Mouse (Mus musculus): ENCODE data around the gene R3hdml. TPM values are rescaled to one million over a fixed set of nuclear protein-coding genes. Genes with fewer than 3 reads are reported as not detected.
A peak's percentile ranks its signal among the peaks of the same experiment; 100 is the strongest.

R3hdml gene
- polyA plus RNA-seq, 2 experiments: not detected

- no peak for TF ChIP-seq CTCF (IDR thresholded peaks at IDR 0.05; ENCODE audit: low read depth)
- TF ChIP-seq EP300 (IDR thresholded peaks at IDR 0.05; ENCODE audit: low read depth): no peak
- Histone ChIP-seq H3K27ac (peak overlapping the region; percentile 1; the same call in 1 of the 2 replicates), H3K36me3 (replicated peaks; ENCODE audit: control insufficient read depth, insufficient read depth, low read depth) (no peaks in the 10 kb centered on the region), H3K4me1 (replicated peaks; ENCODE audit: control insufficient read depth in 2 of 2, insufficient read depth in 2 of 2, low read length in 1 of 2) (peaks cover 0 to 19% of the 10 kb centered on the region in 2 experiments; a peak in 3 of 4 replicates), H3K9ac (replicated peaks) (no peak overlapping the region), H3K9me3 (ENCODE audit: control insufficient read depth, low read length) (no peaks in the 10 kb centered on the region), H3K4me3 (ENCODE audit: insufficient read depth in 1 of 2, low read depth in 2 of 2, low read length in 2 of 2) (no peak overlapping the region), H3K4me2 (ENCODE audit: low read depth) (peak overlapping the region; percentile 36), H3K27me3 (ENCODE audit: control insufficient read depth, insufficient read depth, low read length) (no peaks in the 10 kb centered on the region)
- peak in 1 of 3 experiments; percentile 41 for DNase-seq (ENCODE audit: low read depth in 3 of 3, low spot score in 3 of 3)
- ATAC-seq (ENCODE audit: insufficient read depth): peak; percentile 79
- WGBS (ENCODE audit: insufficient replicate concordance): 32% methylated on average over 9 of the region's 9 CpGs
These were observed 48.4 kb downstream of the R3hdml start for GRCm38 (mm10) chr2:163540231-163541117.

GRCm38 (mm10) chr2:163541568-163542182, 49.6 kb downstream of the R3hdml start:
- TF ChIP-seq EP300 (IDR thresholded peaks at IDR 0.05; ENCODE audit: low read depth) (no peak), CTCF (IDR thresholded peaks at IDR 0.05; ENCODE audit: low read depth) (no peak)
- H3K4me3 ChIP-seq (ENCODE audit: insufficient read depth in 1 of 2, low read depth in 2 of 2, low read length in 2 of 2): no peak overlapping the region
- H3K4me2 ChIP-seq (ENCODE audit: low read depth): peak overlapping the region; percentile 36; the same call in 1 of the 2 replicates
- H3K4me1 ChIP-seq (replicated peaks; ENCODE audit: control insufficient read depth in 2 of 2, insufficient read depth in 2 of 2, low read length in 1 of 2): peaks cover 0 to 19% of the 10 kb centered on the region in 2 experiments; a peak in 3 of 4 replicates
- no peak overlapping the region for H3K9ac ChIP-seq (replicated peaks)
- no peaks in the 10 kb centered on the region for H3K36me3 ChIP-seq (replicated peaks; ENCODE audit: control insufficient read depth, insufficient read depth, low read depth)
- no peak overlapping the region for H3K27ac ChIP-seq
- DNase-seq (ENCODE audit: low read depth in 3 of 3, low spot score in 3 of 3) (no peak), ATAC-seq (ENCODE audit: insufficient read depth) (no peak)
- H3K9me3 ChIP-seq (ENCODE audit: control insufficient read depth, low read length): no peaks in the 10 kb centered on the region
- H3K27me3 ChIP-seq (ENCODE audit: control insufficient read depth, insufficient read depth, low read length): no peaks in the 10 kb centered on the region
- 42% methylated on average over 10 of the region's 10 CpGs for WGBS (ENCODE audit: insufficient replicate concordance)

GRCm38 (mm10) chr2:163542674-163543073, 50.6 kb downstream of the R3hdml start:
- Histone ChIP-seq H3K9ac (replicated peaks) (no peak overlapping the region), H3K4me1 (replicated peaks; ENCODE audit: control insufficient read depth in 2 of 2, insufficient read depth in 2 of 2, low read length in 1 of 2) (peaks cover 0 to 19% of the 10 kb centered on the region in 2 experiments; a peak in 3 of 4 replicates), H3K27ac (no peak overlapping the region), H3K36me3 (replicated peaks; ENCODE audit: control insufficient read depth, insufficient read depth, low read depth) (no peaks in the 10 kb centered on the region), H3K4me2 (ENCODE audit: low read depth) (no peak overlapping the region), H3K4me3 (ENCODE audit: insufficient read depth in 1 of 2, low read depth in 2 of 2, low read length in 2 of 2) (no peak overlapping the region), H3K9me3 (ENCODE audit: control insufficient read depth, low read length) (no peaks in the 10 kb centered on the region), H3K27me3 (ENCODE audit: control insufficient read depth, insufficient read depth, low read length) (no peaks in the 10 kb centered on the region)
- TF ChIP-seq CTCF (IDR thresholded peaks at IDR 0.05; ENCODE audit: low read depth) (no peak), EP300 (IDR thresholded peaks at IDR 0.05; ENCODE audit: low read depth) (no peak)
- ATAC-seq (ENCODE audit: insufficient read depth) (no peak), DNase-seq (ENCODE audit: low read depth in 3 of 3, low spot score in 3 of 3) (no peak)
- WGBS (ENCODE audit: insufficient replicate concordance): 75% methylated on average over 10 of the region's 10 CpGs

GRCm38 (mm10) chr2:163546623-163547318, 54.7 kb downstream of the R3hdml start:
- peaks cover 0 to 8% of the 10 kb centered on the region in 2 experiments; a peak in 2 of 4 replicates for H3K4me1 ChIP-seq (replicated peaks; ENCODE audit: control insufficient read depth in 2 of 2, insufficient read depth in 2 of 2, low read length in 1 of 2)
- peak overlapping the region; percentile 47 to 61 for H3K4me3 ChIP-seq (ENCODE audit: insufficient read depth in 1 of 2, low read depth in 2 of 2, low read length in 2 of 2)
- DNase-seq (ENCODE audit: low read depth in 3 of 3, low spot score in 3 of 3): no peak
- no peaks in the 10 kb centered on the region for H3K27me3 ChIP-seq (ENCODE audit: control insufficient read depth, insufficient read depth, low read length)
- ATAC-seq (ENCODE audit: insufficient read depth): peak; percentile 78
- no peaks in the 10 kb centered on the region for H3K36me3 ChIP-seq (replicated peaks; ENCODE audit: control insufficient read depth, insufficient read depth, low read depth)
- no peak overlapping the region for H3K27ac ChIP-seq
- H3K9ac ChIP-seq (replicated peaks): no peak overlapping the region
- H3K9me3 ChIP-seq (ENCODE audit: control insufficient read depth, low read length): no peaks in the 10 kb centered on the region
- no peak overlapping the region for H3K4me2 ChIP-seq (ENCODE audit: low read depth)
- TF ChIP-seq EP300 (IDR thresholded peaks at IDR 0.05; ENCODE audit: low read depth) (no peak), CTCF (IDR thresholded peaks at IDR 0.05; ENCODE audit: low read depth) (no peak)
- 47% methylated on average over 14 of the region's 14 CpGs for WGBS (ENCODE audit: insufficient replicate concordance)

Measured in liver, embryonic 14.5 days (tissue).